Mouse (Mus musculus) stomach, postnatal 0 days (tissue): Measurements from ENCODE around the gene Gmppb. TPM values are rescaled to one million over a fixed set of nuclear protein-coding genes. Genes with fewer than 3 reads are reported as not detected.

Source experiments
- ATAC-seq: fragments of 200-750 bp; cut with Nextera tagmentation; 2 replicates; pipeline ENCODE4 v1.8.0; 2017; ENCODE audit not compliant: low FRiP score, low TSS enrichment
- DNase-seq: peaks from one replicate; pipeline ENCODE4 v3.0.0-alpha.2; 2016; ENCODE audit warnings: low spot score
- H3K27ac ChIP-seq: fragments of 300-500 bp; sonication (generic); replicated peaks from 2 replicates; pipeline ENCODE4 v1.5.1; 2014; ENCODE audit warnings: mild to moderate bottlenecking, control low read depth
- H3K27me3 ChIP-seq: fragments of 300-500 bp; sonication (generic); 2 replicates; pipeline ENCODE4 v1.6.1; 2014; ENCODE audit warnings: low read length; ENCODE audit not compliant: control insufficient read depth, insufficient read depth
- H3K36me3 ChIP-seq: fragments of 300-500 bp; sonication (generic); 2 replicates; pipeline ENCODE4 v1.6.1; 2014; ENCODE audit warnings: low read length, mixed read lengths; ENCODE audit not compliant: control insufficient read depth, insufficient read depth
- H3K4me1 ChIP-seq: fragments of 300-500 bp; sonication (generic); replicated peaks from 2 replicates; pipeline ENCODE4 v1.6.1; 2014; ENCODE audit warnings: antibody characterized with exemption; ENCODE audit not compliant: control insufficient read depth, insufficient read depth
- H3K4me2 ChIP-seq: fragments of 300-500 bp; sonication (generic); replicated peaks from 2 replicates; pipeline ENCODE4 v1.6.1; 2014; ENCODE audit warnings: low read depth, mild to moderate bottlenecking, control low read depth, moderate library complexity
- H3K4me3 ChIP-seq: fragments of 300-500 bp; sonication (generic); 2 replicates; pipeline ENCODE4 v1.5.1; 2014; ENCODE audit warnings: low read depth, low read length, control low read depth
- H3K9ac ChIP-seq: fragments of 300-500 bp; sonication (generic); 2 replicates; pipeline ENCODE4 v1.6.1; 2014; ENCODE audit warnings: mild to moderate bottlenecking, low read length, control low read depth, mixed read lengths
- H3K9me3 ChIP-seq: fragments of 300-500 bp; sonication (generic); 2 replicates; pipeline ENCODE4 v1.6.1; 2016; ENCODE audit warnings: low read length; ENCODE audit not compliant: control insufficient read depth
- CTCF ChIP-seq: IDR thresholded peaks from 2 replicates; pipeline ENCODE4 v1.5.1; 2016; ENCODE audit warnings: antibody characterized with exemption, low read depth, mild to moderate bottlenecking, moderate library complexity
- EP300 ChIP-seq: optimal IDR thresholded peaks from 2 replicates; pipeline ENCODE3; 2016; ENCODE audit warnings: antibody characterized with exemption
- WGBS: fragments of 180-500 bp; shearing (Covaris S2); extraction: QIAGEN DNeasy Blood & Tissue Kit; methylation state at CpG from one replicate; pipeline ENCODE4 v1.1.7; 2014; 5-methylcytosine and 5-hydroxymethylcytosine counted together
- polyA plus RNA-seq: library from polyadenylated mRNA; unstranded; fragments of >200 nt; fragmentation: Nextera tagmentation; extraction: Ambion mirVana; gene quantifications from 2 replicates; pipeline ENCODE4 v1.2.1, GENCODE M21; 2015

Gene Gmppb
- polyA plus RNA-seq, 1 experiment from 2014 or later = 49.5 TPM

- WGBS = 93% methylated on average over 4 of the region's 4 CpGs
These were observed 36.2 kb downstream of the Gmppb start for GRCm38 (mm10) chr9:108085261-108085660.

GRCm38 (mm10) chr9:108090611-108091120 is 41.6 kb downstream of the Gmppb start:
- TF ChIP-seq CTCF (no peak), EP300 (no peak)
- no peak for ATAC-seq
- H3K4me3 ChIP-seq = no peak overlapping the region
- H3K27me3 ChIP-seq = no peaks in the 10 kb centered on the region
- 96% methylated on average over 7 of the region's 7 CpGs for WGBS
- no peak overlapping the region for H3K4me2 ChIP-seq
- H3K36me3 ChIP-seq = peaks cover 38% of the 10 kb centered on the region
- no peak overlapping the region for H3K9ac ChIP-seq
- DNase-seq = no peak
- no peak overlapping the region for H3K27ac ChIP-seq
- H3K4me1 ChIP-seq = no peaks in the 10 kb centered on the region
- no peaks in the 10 kb centered on the region for H3K9me3 ChIP-seq

More at GRCm38 (mm10) chr9:108085261-108085660, 36.2 kb downstream of the Gmppb start:
- DNase-seq (no peak), ATAC-seq (no peak)
- Histone ChIP-seq H3K36me3 (peaks cover 33% of the 10 kb centered on the region), H3K4me3 (no peak overlapping the region), H3K9ac (no peak overlapping the region), H3K27me3 (no peaks in the 10 kb centered on the region), H3K27ac (no peak overlapping the region), H3K4me2 (no peak overlapping the region), H3K9me3 (no peaks in the 10 kb centered on the region), H3K4me1 (no peaks in the 10 kb centered on the region)
- TF ChIP-seq EP300 (no peak), CTCF (no peak)

- Histone ChIP-seq H3K27ac (peak overlapping the region; percentile 86), H3K9me3 (no peaks in the 10 kb centered on the region), H3K9ac (peak overlapping the region; percentile 75), H3K4me1 (no peaks in the 10 kb centered on the region), H3K4me2 (peak overlapping the region; percentile 98), H3K27me3 (no peaks in the 10 kb centered on the region), H3K4me3 (peak overlapping the region; percentile 60), H3K36me3 (peaks cover 20% of the 10 kb centered on the region)
- 66% methylated on average over 10 of the region's 10 CpGs for WGBS
- TF ChIP-seq CTCF (no peak), EP300 (no peak)
- no peak for ATAC-seq
- no peak for DNase-seq
These were observed 44.5 kb downstream of the Gmppb start for GRCm38 (mm10) chr9:108093586-108093985.

- peaks cover 20% of the 10 kb centered on the region for H3K36me3 ChIP-seq
- ATAC-seq (peak; percentile 93), DNase-seq (peak; percentile 97)
- no peaks in the 10 kb centered on the region for H3K27me3 ChIP-seq
- H3K9ac ChIP-seq = peak within 1 kb of the TSS; percentile 75
- TF ChIP-seq CTCF (peak; percentile 26), EP300 (no peak)
- H3K27ac ChIP-seq = peak within 1 kb of the TSS; percentile 86
- WGBS = under 1% methylated on average over 50 of the region's 52 CpGs
- no peaks in the 10 kb centered on the region for H3K9me3 ChIP-seq
- H3K4me2 ChIP-seq = peak within 1 kb of the TSS; percentile 98
- no peaks in the 10 kb centered on the region for H3K4me1 ChIP-seq
- H3K4me3 ChIP-seq = peak within 1 kb of the TSS; percentile 60
These were observed 45.3 kb downstream of the Gmppb start, which contains the start of gene Apeh for GRCm38 (mm10) chr9:108094184-108094941. Gene Apeh, minus strand, starts transcription at chr9:108094606.

- TF ChIP-seq EP300 (no peak), CTCF (no peak)
- peak overlapping the region; percentile 98 for H3K4me2 ChIP-seq
- ATAC-seq (peak; percentile 53), DNase-seq (peak; percentile 76)
- peak overlapping the region; percentile 75 for H3K9ac ChIP-seq
- WGBS = under 1% methylated on average over 16 of the region's 16 CpGs
- H3K27me3 ChIP-seq = no peaks in the 10 kb centered on the region
- H3K4me3 ChIP-seq = peak overlapping the region; percentile 60
- no peaks in the 10 kb centered on the region for H3K9me3 ChIP-seq
- H3K4me1 ChIP-seq = no peaks in the 10 kb centered on the region
- H3K36me3 ChIP-seq = peaks cover 14% of the 10 kb centered on the region; the same call in 1 of the 2 replicates
- peak overlapping the region; percentile 86 for H3K27ac ChIP-seq
These were observed 46.0 kb downstream of the Gmppb start for GRCm38 (mm10) chr9:108094998-108095411.

- no peaks in the 10 kb centered on the region for H3K4me1 ChIP-seq
- 6% methylated on average over 3 of the region's 3 CpGs for WGBS
- ATAC-seq = 0 out of 2 replicates have a peak, but pooled peaks have one; percentile 27
- peak overlapping the region; percentile 86 for H3K27ac ChIP-seq
- DNase-seq = peak; percentile 79
- H3K4me3 ChIP-seq = peak overlapping the region; percentile 60; the same call in 1 of the 2 replicates
- no peaks in the 10 kb centered on the region for H3K27me3 ChIP-seq
- TF ChIP-seq CTCF = peak; percentile 84
- TF ChIP-seq EP300 = no peak
- peaks cover 9% of the 10 kb centered on the region; the same call in 1 of the 2 replicates for H3K36me3 ChIP-seq
- peak overlapping the region; percentile 98 for H3K4me2 ChIP-seq
- no peaks in the 10 kb centered on the region for H3K9me3 ChIP-seq
- H3K9ac ChIP-seq = no peak overlapping the region
These were observed 46.5 kb downstream of the Gmppb start for GRCm38 (mm10) chr9:108095518-108095917.
